Mouse (Mus musculus): ENCODE data around the gene Syk. TPM values are rescaled to one million over a fixed set of nuclear protein-coding genes. Genes with fewer than 3 reads are reported as not detected.

Gene Syk
- total RNA-seq, 2 experiments from 2014 or later: 24.1 to 26.5 TPM

Other genes with a start within 250 kb of the Syk start
- 1 to 10 TPM; 2.6 to 2.7 TPM for gene Diras2, start 51.9 kb upstream of the Syk start, total RNA-seq (2021)